Comparison of ENCODE assay signal across 8 mouse cellular contexts in the genomic region with DNA sequence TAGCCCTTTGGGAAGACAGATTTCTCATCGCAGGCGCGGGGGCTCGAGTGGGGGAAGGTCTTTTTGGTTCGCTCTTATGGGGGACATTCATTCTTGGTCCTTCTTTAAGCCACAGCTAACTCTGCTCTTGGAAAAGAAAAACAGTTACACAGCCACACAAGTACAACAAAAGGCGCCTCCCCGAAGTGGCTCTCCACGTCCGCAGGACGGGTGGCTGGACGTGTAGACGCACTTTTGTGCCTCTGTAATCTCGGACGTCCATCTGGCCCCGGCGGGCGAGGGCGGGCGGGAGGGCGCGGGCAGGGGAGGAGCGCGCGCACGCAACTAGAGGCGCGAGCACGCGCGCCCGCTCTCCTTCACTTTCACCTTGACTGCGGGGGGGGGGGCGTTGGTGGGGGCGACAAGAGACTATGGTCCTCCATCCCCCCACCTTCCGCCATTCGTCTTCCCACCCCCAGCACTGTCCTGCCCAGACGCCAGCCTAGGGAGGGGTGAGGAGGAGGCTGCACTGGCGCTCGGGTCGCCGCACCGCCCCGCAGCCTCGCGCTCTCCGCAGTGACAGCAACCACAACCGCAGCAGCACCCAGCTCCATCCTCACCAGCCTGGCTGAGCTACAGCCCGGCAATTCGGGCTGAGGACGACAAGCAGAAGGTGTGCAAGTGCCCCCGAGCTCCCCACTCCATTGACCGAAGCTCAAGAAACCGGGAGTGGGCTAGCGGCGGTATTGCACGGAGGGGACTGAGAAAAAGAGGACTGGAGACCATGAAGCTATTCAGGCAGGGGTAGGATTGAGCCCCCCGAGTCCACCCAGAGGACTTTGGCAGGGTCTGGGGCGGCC.
A peak's percentile ranks its signal among the peaks of the same experiment; 100 is the strongest.
DNase-seq lines count a peak whose midpoint lies in the region; ATAC-seq and TF ChIP-seq lines count a peak whose summit lies in the region.

No protein-coding gene starts in this region.

- intact Hi-C loops in left cerebral cortex, postnatal 10 days (cut with DNase I), result loop anchor here (2.0 to 5.0 kb wide), 4 partner anchors 56 to 460 kb away; no protein-coding TSS in a partner anchor
- intact Hi-C loops in left cerebral cortex, postnatal 4 days (cut with DNase I), result loop anchor here (5.0 to 10.0 kb wide), 2 partner anchors 150 to 462 kb away; no protein-coding TSS in a partner anchor

- H3K9me3 ChIP-seq in neural tube, embryonic 14.5 days (ENCODE audit: control insufficient read depth, low read length), result no peaks in the 10 kb centered on the region

- no peaks in the 10 kb centered on the region; the same call in none of the 2 replicates for H3K4me1 ChIP-seq in embryonic fibroblast, embryonic 13.5 days (ENCODE audit: control insufficient read depth, insufficient read depth, low read length)
- H3K4me1 ChIP-seq in neural tube, embryonic 14.5 days (ENCODE audit: control insufficient read depth, insufficient read depth, low read length), result peaks cover 28% of the 10 kb centered on the region

- peak; percentile 81 for ATAC-seq in neural tube, embryonic 14.5 days (ENCODE audit: low read depth)
- ATAC-seq in activated CD4-positive, CD25-positive, alpha-beta regulatory T cell, adult 4 months, result no peak

- peak; percentile 46 to 69 for DNase-seq in left cerebral cortex, postnatal 10 days (ENCODE audit: extremely low spot score in 1 of 2, low spot score in 2 of 2)
- DNase-seq in left cerebral cortex, adult 11 months (ENCODE audit: low spot score), result no peak
- peak; percentile 90 for DNase-seq in cerebellum, adult 11-12 months
- peak; percentile 81 for DNase-seq in left cerebral cortex, postnatal 4 days
- DNase-seq in gastrocnemius, adult 18-20 months (ENCODE audit: low spot score), result no peak

- H3K4me2 ChIP-seq in neural tube, embryonic 14.5 days (ENCODE audit: low read depth, low read length), result peak overlapping the region; percentile 52

- H3K9ac ChIP-seq in neural tube, embryonic 14.5 days (replicated peaks; ENCODE audit: low read depth, low read length), result peak overlapping the region; percentile 99

- no peak overlapping the region for H3K27ac ChIP-seq in embryonic fibroblast, embryonic 13.5 days (ENCODE audit: insufficient read depth, low read length)
- H3K27ac ChIP-seq in neural tube, embryonic 14.5 days (ENCODE audit: low read depth, low read length), result peak overlapping the region; percentile 100

- TF ChIP-seq POLR2A in embryonic fibroblast, embryonic 13.5 days (IDR thresholded peaks at IDR 0.05; ENCODE audit: low read depth, low read length), result no peak

- peak overlapping the region; percentile 41 for H3K4me3 ChIP-seq in embryonic fibroblast, embryonic 13.5 days (ENCODE audit: insufficient read depth, low read length)
- H3K4me3 ChIP-seq in neural tube, embryonic 14.5 days (ENCODE audit: low read depth, low read length), result peak overlapping the region; percentile 55

- H3K27me3 ChIP-seq in neural tube, embryonic 14.5 days (ENCODE audit: control insufficient read depth, insufficient read depth, low read length), result no peaks in the 10 kb centered on the region

- WGBS in neural tube, embryonic 14.5 days, result 1% methylated on average over 52 of the region's 58 CpGs

- peaks cover 17% of the 10 kb centered on the region for H3K36me3 ChIP-seq in neural tube, embryonic 14.5 days (ENCODE audit: control insufficient read depth, insufficient read depth, low read length)

- no peak for TF ChIP-seq CTCF in embryonic fibroblast, embryonic 13.5 days (IDR thresholded peaks at IDR 0.05; ENCODE audit: borderline replicate concordance, insufficient read depth, low read length)

Comparison
In these comparisons a context has a peak if more than half of its experiments do, and no peak if none do; other contexts are left out.
1. DNase-seq: peak in left cerebral cortex, postnatal 10 days (2 of 2), cerebellum, adult 11-12 months (single experiment) and left cerebral cortex, postnatal 4 days (single experiment); none in left cerebral cortex, adult 11 months (single experiment) and gastrocnemius, adult 18-20 months (single experiment).